Mouse (Mus musculus): ENCODE results near the gene Tmem117. TPM values are rescaled to one million over a fixed set of nuclear protein-coding genes. Genes with fewer than 3 reads are reported as not detected.

Tmem117 gene
- total RNA-seq, 2 experiments from 2014 or later = 30.8 to 31.1 TPM

DNA sequence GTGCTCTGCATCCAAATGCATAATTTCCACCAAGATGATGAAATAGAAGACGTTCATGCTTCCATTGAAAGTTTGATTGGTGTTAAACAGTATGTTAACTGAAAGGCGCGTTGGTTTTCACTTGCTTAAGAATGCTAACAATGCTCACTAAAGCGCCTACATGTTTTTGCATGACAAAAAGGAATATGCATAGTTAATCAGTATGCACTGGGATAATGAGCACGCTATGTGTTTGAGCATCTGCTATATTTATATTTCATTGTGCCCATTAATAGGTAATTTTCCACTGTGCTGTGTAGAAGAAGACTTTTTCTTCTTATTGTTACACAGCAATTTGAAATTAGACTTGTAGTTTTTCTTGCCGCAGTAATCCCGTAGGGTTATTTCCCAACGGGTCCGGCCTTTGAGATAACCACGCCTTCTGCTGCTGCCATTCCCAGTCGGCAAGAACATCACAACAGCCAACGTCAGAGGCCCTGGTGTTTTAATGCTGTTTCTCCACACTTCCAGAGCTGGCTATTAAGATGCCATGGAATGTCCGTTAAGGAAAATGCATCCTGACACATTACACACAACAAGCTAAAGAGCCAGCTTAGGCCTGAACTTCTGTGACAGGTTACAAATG lies 399.9 kb downstream of the Tmem117 start:
- DNase-seq = no peak

DNA sequence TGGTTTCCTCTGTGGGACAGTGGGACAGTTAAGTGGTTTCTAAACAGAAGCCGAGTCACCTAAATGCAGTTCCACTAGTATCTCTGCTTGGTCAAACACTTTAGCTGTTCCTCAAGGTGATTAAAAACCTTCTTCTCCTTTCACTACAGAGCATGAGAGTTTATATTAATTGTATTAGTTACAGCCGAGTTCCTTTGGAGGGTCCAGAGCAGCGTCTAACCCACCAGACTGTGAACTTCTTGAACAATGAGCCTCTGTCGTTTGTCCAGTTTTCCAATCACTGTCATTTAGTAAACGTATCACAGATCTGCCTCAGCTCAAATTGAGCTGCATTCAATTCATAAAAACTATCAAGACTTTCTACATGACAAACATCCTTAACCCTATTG lies 400.4 kb downstream of the Tmem117 start:
- no peak for DNase-seq

DNA sequence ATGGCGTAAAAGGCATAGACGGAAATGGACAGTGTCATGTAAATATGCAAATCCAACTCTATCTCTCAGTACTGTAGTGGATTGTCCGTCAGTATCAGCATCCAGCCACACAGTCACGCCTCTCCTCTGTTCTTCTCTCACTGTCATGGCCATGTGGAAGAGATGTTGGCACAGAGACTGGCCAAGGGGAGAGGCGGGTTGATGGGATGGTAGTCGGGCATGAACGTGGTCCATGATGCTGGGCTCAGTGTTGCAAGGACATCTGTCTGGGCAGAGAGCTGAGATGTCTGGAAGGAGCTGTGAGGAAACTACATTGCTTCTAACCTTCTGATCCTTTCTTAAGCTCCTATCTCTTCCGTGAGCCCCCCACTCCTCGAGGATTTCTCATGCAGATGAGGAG lies 413.4 kb downstream of the Tmem117 start:
- DNase-seq = no peak

DNA sequence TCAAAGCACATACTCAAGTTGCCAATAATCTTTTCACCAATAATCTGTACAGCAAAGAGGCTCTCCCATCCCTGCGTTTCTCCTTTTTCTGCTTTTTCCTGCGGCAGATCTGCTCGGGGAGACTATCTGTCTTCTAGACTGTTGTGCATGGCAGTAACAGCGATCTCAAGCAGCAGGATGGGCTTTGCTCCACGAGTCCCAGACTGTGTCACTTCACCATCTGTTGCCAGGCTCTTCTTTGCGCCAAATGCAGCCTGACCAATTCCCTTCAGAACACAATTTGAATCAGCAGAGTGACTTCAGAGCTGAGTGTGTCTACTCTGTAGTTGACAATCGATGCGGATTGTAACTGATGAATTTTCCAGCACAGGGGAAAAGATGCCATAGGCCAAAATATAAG lies 415.0 kb downstream of the Tmem117 start:
- DNase-seq = no peak

DNA sequence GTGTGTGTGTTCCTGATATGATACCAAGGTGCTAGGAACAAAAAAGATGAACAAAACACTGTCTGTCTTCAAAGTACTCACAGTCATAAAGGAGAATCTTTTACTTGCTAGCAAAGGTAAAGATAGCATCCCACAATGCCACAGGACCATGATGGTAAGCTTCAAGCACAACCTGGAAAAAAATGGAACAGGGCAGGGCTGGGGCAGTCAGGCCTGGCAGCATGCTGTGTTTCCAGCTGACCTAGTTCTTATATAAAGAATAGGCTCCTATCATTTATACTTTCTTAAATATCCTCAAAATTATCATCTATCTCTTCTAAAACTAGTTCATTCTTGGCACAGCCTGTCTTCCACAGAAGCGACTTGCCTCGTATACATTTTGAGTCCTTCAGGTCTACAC lies 418.5 kb downstream of the Tmem117 start:
- no peak for DNase-seq

- no peak for DNase-seq
These were observed 420.2 kb downstream of the Tmem117 start for GRCm38 (mm10) chr15:95049171-95049729.

GRCm38 (mm10) chr15:95055081-95055650 lies 426.1 kb downstream of the Tmem117 start:
- no peak for DNase-seq

DNA sequence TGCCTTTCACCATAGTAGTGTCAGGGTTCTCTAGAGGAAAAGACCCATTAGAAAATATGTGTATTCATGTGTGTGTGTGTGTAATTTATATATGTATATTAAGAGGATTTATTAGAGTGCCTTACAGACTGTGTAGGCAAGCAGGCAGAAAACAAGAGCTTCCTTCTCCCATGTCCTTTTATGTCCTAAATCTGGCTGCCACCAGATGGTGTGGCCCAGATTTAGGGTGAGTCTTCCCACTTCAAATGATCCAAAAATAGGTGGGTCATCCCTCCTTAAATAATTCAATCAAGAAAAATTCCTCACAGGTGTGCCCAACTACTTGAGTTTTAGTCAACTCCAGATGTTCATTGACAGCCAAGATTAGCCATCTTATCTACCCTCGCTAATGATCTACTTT lies 439.0 kb downstream of the Tmem117 start:
- DNase-seq = no peak

- no peak for DNase-seq
These were observed 439.8 kb downstream of the Tmem117 start for GRCm38 (mm10) chr15:95068799-95069198.

- no peak for DNase-seq
These were observed 441.8 kb downstream of the Tmem117 start for GRCm38 (mm10) chr15:95070881-95071280.

DNA sequence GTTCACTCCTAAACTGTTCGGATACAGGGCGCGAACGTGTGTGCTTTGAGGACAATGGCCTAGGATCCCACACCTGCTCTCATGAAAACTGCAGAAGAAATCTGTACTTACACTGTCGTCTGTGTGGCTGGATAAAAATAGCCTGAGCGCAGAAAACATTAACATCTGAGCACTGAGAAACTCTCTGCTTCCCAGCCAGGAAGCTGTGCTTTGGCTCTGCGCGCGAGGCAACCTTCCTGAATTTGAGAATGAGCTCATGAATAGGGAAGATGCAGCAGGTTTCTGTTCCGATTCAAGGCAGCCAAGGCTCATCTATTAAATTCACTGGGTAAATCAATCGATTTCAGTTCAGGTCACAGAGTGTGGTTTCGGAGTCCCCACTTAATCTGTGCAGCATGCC lies 446.3 kb downstream of the Tmem117 start:
- no peak for DNase-seq

- no peak for DNase-seq
These were observed 452.6 kb downstream of the Tmem117 start for GRCm38 (mm10) chr15:95081654-95082053.

- no peak for DNase-seq
These were observed 456.9 kb downstream of the Tmem117 start for GRCm38 (mm10) chr15:95085962-95086361.

DNA sequence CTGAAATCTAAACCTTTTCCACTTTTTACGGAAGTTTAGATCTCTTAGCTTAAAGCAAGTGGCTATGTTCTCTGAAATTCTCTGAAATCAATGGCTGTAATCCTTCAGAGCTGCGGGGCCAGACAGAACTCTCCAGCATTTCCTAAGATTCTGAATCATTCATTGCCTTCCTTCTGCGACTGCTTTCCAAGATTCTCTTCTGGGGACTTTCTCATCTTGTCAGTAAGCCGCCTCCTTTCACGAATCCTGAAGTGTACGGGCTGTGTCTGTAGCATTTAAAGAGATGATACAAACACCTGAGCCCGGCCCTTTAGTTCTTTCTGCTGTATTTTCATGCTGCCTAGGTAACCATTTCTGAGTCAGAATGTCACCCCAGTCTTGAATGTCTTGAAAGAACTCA lies 471.1 kb downstream of the Tmem117 start:
- DNase-seq = no peak

DNA sequence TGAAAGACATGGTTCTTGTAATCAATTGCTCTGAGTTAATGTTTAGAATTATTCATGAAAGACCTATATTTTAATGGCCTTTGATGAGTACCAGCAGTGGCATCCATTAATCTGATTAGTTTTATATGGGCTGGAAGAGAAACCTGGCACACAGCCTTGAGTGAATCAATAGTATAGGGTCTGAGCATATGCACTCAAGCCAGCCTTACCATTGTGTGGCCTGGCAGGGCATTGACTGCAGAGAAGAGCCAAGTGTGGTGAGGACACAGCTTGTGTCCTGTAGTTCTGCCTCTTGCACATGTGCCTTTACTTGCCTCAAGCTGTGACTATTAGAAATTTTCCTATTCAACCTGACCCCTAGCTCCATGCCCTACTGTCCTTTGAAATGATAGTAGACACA lies 472.5 kb downstream of the Tmem117 start:
- no peak for DNase-seq

- DNase-seq = no peak
These were observed 478.3 kb downstream of the Tmem117 start for GRCm38 (mm10) chr15:95107246-95107809.

DNA sequence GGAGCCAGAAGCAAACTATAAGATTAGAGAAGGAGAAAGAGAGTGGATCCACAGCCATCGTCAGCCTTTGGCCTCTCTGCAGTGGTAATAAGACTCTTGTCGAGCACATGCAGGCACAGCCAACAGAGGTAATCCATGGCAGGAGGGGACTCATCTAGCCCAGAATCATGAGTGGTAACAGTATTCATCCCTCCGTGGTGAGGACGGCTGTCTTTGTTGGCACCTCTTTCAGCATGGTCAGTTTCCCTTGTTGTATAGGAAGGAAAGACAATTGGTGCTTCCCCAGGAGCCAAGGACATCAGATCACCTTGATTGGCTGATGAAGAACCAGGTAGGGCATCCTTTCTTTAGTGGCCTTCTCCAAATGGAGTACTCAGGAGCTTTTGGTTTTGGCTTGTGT lies 479.6 kb downstream of the Tmem117 start:
- no peak for DNase-seq

- DNase-seq = no peak
These were observed 502.4 kb downstream of the Tmem117 start for GRCm38 (mm10) chr15:95131401-95131800.

DNA sequence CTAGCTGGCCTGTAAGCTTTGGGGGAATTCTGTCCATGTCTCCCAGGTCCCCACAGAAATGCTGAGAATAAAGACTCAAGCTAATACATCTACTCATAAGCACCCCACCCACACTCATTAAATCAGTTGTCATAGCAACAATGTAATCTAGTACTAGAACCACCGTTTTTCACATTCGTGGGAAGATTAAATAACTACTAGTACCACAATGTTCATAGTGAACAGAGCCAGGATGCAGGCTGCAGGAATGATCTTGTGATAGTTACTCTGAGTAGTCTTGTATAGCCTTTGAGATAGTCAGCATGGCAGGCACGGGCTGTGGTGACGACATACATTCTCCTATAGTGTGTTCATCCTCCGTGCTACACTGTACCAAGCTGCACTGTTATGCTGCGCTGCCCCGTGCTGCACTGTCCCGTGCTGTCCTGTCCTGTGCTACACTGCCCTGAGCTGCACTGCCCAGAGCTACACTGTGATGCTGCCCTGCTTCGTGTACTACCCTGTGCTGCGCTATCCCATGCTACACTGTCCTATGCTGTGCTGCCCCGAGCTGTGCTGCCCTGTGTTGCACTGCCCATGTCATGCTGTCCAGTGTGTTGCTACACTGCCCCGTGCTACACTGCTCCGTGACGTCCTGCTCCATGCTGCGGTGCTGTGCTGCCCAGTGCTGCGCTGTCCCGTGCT lies 507.0 kb downstream of the Tmem117 start:
- no peak for DNase-seq

GRCm38 (mm10) chr15:95137018-95137810 lies 508.2 kb downstream of the Tmem117 start:
- DNase-seq = no peak

- DNase-seq = no peak
These were observed 509.8 kb downstream of the Tmem117 start for GRCm38 (mm10) chr15:95138709-95139409.

- DNase-seq = no peak
These were observed 515.1 kb downstream of the Tmem117 start for GRCm38 (mm10) chr15:95144131-95144530.

Data from gastrocnemius, postnatal 10 days (tissue).